Mouse (Mus musculus) Patski (cell line): Measurements from ENCODE around the gene Lyl1. TPM values are rescaled to one million over a fixed set of nuclear protein-coding genes. Genes with fewer than 3 reads are reported as not detected.

ENCODE experiments used
- ATAC-seq: fragments of 100-300 bp; one replicate; pipeline ENCODE4 v1.8.0; 2021
- CTCF ChIA-PET: fragments of 350-600 bp; sonication (Branson Sonifier 250); formaldehyde crosslinking; loops from one replicate; lab custom pipeline; 2022; ENCODE audit warnings: inconsistent platforms; lab: Charles Lee
- POLR2A ChIA-PET: fragments of 350-600 bp; sonication (Branson Sonifier 250); formaldehyde crosslinking; loops from one replicate; lab custom pipeline; 2022; ENCODE audit warnings: antibody characterized with exemption, inconsistent platforms; lab: Charles Lee
- DNase-seq: peaks from one replicate; pipeline ENCODE4 v3.0.0-alpha.2; 2011; ENCODE audit warnings: low read depth, low spot score
- H3K27me3 ChIP-seq: fragments of 371-371 bp; one replicate; pipeline ENCODE4 v1.5.1; 2021
- CTCF ChIP-seq: fragments of 100-300 bp; IDR thresholded peaks from one replicate; pipeline ENCODE4 v1.5.1; 2021
- in situ Hi-C: fragments of 300-500 bp; cut with MboI; formaldehyde crosslinking; loops from 3 replicates; pipeline ENCODE4 v1.11.1; 2018; ENCODE audit warnings: low pct_unique_long_range_greater_than_20kb, mixed read lengths
- polyA plus RNA-seq: library from polyadenylated mRNA; unstranded; gene quantifications from one replicate; pipeline ENCODE4 v1.2.3, GENCODE M21; 2021

Lyl1 gene
- polyA plus RNA-seq, 1 experiment from 2014 or later = 0.13 TPM

GRCm38 (mm10) chr8:84699861-84700322 is 1.4 kb upstream of the Lyl1 start:
- in situ Hi-C loops = loop anchor here (5.0 kb wide), 2 partner anchors 37 to 117 kb away; no protein-coding TSS in a partner anchor
- no peak for DNase-seq
- no peak for TF ChIP-seq CTCF
- POLR2A ChIA-PET = interaction anchor here (0.7 to 2.7 kb wide), 3 partner anchors 35 to 337 kb away, joined by 3 to 6 read pairs (median 3); partner anchors contain the start of gene Tnpo2
- CTCF ChIA-PET = interaction anchor here (1.3 to 3.7 kb wide), 6 partner anchors 9 to 115 kb away, joined by 4 to 20 read pairs (median 5); no protein-coding TSS in a partner anchor
- no peaks in the 10 kb centered on the region for H3K27me3 ChIP-seq
- ATAC-seq = peak; percentile 34

- TF ChIP-seq CTCF = no peak
- in situ Hi-C loops = loop anchor here (5.0 kb wide), 1 partner anchor 37 kb away; no protein-coding TSS in a partner anchor
- ChIA-PET CTCF (interaction anchor here (1.3 to 3.7 kb wide), 3 partner anchors 104 to 115 kb away, joined by 5 to 20 read pairs (median 5); no protein-coding TSS in a partner anchor), POLR2A (interaction anchor here (0.7 to 2.7 kb wide), 2 partner anchors 115 to 336 kb away, joined by 3 to 6 read pairs; partner anchors contain the start of gene Tnpo2)
- no peak for DNase-seq
- ATAC-seq = no peak
- H3K27me3 ChIP-seq = no peaks in the 10 kb centered on the region
Measured at GRCm38 (mm10) chr8:84700526-84700925, 731 bp upstream of the Lyl1 start.

- in situ Hi-C loops = loop anchor here (5.0 kb wide), 1 partner anchor 35 kb away; no protein-coding TSS in a partner anchor
- no peak for TF ChIP-seq CTCF
- DNase-seq (no peak), ATAC-seq (no peak)
- ChIA-PET CTCF (interaction anchor here (0.6 to 1.2 kb wide), 2 partner anchors 108 to 113 kb away, joined by 3 to 6 read pairs; no protein-coding TSS in a partner anchor), POLR2A (no interaction called here)
- no peaks in the 10 kb centered on the region for H3K27me3 ChIP-seq
Measured at GRCm38 (mm10) chr8:84702561-84702960, 1.3 kb downstream of the Lyl1 start.

- in situ Hi-C loops = loop anchor here (5.0 kb wide), 1 partner anchor 34 kb away; no protein-coding TSS in a partner anchor
- H3K27me3 ChIP-seq = no peaks in the 10 kb centered on the region
- ATAC-seq (no peak), DNase-seq (no peak)
- CTCF ChIA-PET = interaction anchor here (0.6 to 1.2 kb wide), 3 partner anchors 29 to 112 kb away, joined by 3 to 6 read pairs (median 3); no protein-coding TSS in a partner anchor
- TF ChIP-seq CTCF = no peak
- POLR2A ChIA-PET = no interaction called here
Measured at GRCm38 (mm10) chr8:84702963-84703465, 1.8 kb downstream of the Lyl1 start.

GRCm38 (mm10) chr8:84703466-84704249 is 2.4 kb downstream of the Lyl1 start:
- in situ Hi-C loops = loop anchor here (5.0 kb wide), 1 partner anchor 34 kb away; no protein-coding TSS in a partner anchor
- DNase-seq (no peak), ATAC-seq (no peak)
- ChIA-PET CTCF (interaction anchor here (0.8 to 1.2 kb wide), 2 partner anchors 29 to 112 kb away, joined by 3 to 6 read pairs; no protein-coding TSS in a partner anchor), POLR2A (no interaction called here)
- H3K27me3 ChIP-seq = no peaks in the 10 kb centered on the region
- no peak for TF ChIP-seq CTCF

GRCm38 (mm10) chr8:84704356-84704755 is 3.1 kb downstream of the Lyl1 start:
- POLR2A ChIA-PET = interaction anchor here (0.5 kb wide), 1 partner anchor 68 kb away, joined by 3 read pairs; no protein-coding TSS in a partner anchor
- DNase-seq (no peak), ATAC-seq (no peak)
- H3K27me3 ChIP-seq = no peaks in the 10 kb centered on the region
- CTCF ChIA-PET = no interaction called here
- TF ChIP-seq CTCF = no peak
- in situ Hi-C loops = loop anchor here (5.0 kb wide), 1 partner anchor 33 kb away; no protein-coding TSS in a partner anchor

- DNase-seq = no peak
- in situ Hi-C loops = loop anchor here (5.0 kb wide), 1 partner anchor 32 kb away; no protein-coding TSS in a partner anchor
- TF ChIP-seq CTCF = no peak
- ChIA-PET CTCF (no interaction called here), POLR2A (interaction anchor here (0.5 kb wide), 1 partner anchor 68 kb away, joined by 3 read pairs; no protein-coding TSS in a partner anchor)
- ATAC-seq = no peak
- H3K27me3 ChIP-seq = no peaks in the 10 kb centered on the region
Measured at GRCm38 (mm10) chr8:84704867-84705831, 3.9 kb downstream of the Lyl1 start.

- no peak for TF ChIP-seq CTCF
- ChIA-PET CTCF (interaction anchor here (4.6 kb wide), 1 partner anchor 106 kb away, joined by 80 read pairs; no protein-coding TSS in a partner anchor), POLR2A (interaction anchor here (0.7 kb wide), 1 partner anchor 31 kb away, joined by 3 read pairs; no protein-coding TSS in a partner anchor)
- DNase-seq (no peak), ATAC-seq (no peak)
- in situ Hi-C loops = no loop called here
- H3K27me3 ChIP-seq = no peaks in the 10 kb centered on the region
Measured at GRCm38 (mm10) chr8:84705960-84706359, 4.7 kb downstream of the Lyl1 start.
